Mouse (Mus musculus) heart, embryonic 13.5 days (tissue): ENCODE measurements at regions not wholly inside any gene's neighbourhood (a gene's known extent, or its start where the extent isn't known, plus 50 kb on each side); places are given as distances from the start of the nearest gene placed in this dataset.
A peak's percentile ranks its signal among the peaks of the same experiment; 100 is the strongest.

Source experiments
- ATAC-seq: fragments of 200-750 bp; cut with Nextera tagmentation; 2 replicates; pipeline ENCODE4 v1.8.0; 2017; ENCODE audit warnings: moderate TSS enrichment; ENCODE audit not compliant: insufficient number of reproducible peaks, low FRiP score, low TSS enrichment; ENCODE audit errors: extremely low read depth
- H3K27ac ChIP-seq: fragments of 300-500 bp; sonication (generic); replicated peaks from 2 replicates; pipeline ENCODE4 v1.5.1; 2015; ENCODE audit warnings: moderate library complexity, mild to moderate bottlenecking, inconsistent platforms
- H3K27me3 ChIP-seq: fragments of 300-500 bp; sonication (generic); replicated peaks from 2 replicates; pipeline ENCODE4 v1.6.1; 2015; ENCODE audit warnings: mild to moderate bottlenecking, inconsistent platforms
- H3K36me3 ChIP-seq: fragments of 300-500 bp; sonication (generic); 2 replicates; pipeline ENCODE4 v1.6.1; 2015; ENCODE audit warnings: mild to moderate bottlenecking, inconsistent platforms
- H3K4me1 ChIP-seq: fragments of 300-500 bp; sonication (generic); 2 replicates; pipeline ENCODE4 v1.6.1; 2015; ENCODE audit warnings: inconsistent platforms
- H3K4me2 ChIP-seq: fragments of 300-500 bp; sonication (generic); 2 replicates; pipeline ENCODE4 v1.6.1; 2015; ENCODE audit warnings: inconsistent platforms, mild to moderate bottlenecking, moderate library complexity
- H3K4me3 ChIP-seq: fragments of 300-500 bp; sonication (generic); 2 replicates; pipeline ENCODE4 v1.5.1; 2015; ENCODE audit warnings: moderate library complexity, mild to moderate bottlenecking, inconsistent platforms
- H3K9ac ChIP-seq: fragments of 300-500 bp; sonication (generic); 2 replicates; pipeline ENCODE4 v1.6.1; 2015; ENCODE audit warnings: inconsistent platforms, mild to moderate bottlenecking, moderate library complexity
- H3K9me3 ChIP-seq: fragments of 300-500 bp; sonication (generic); 2 replicates; pipeline ENCODE4 v1.6.1; 2016; ENCODE audit warnings: inconsistent platforms
- WGBS: fragments of 180-500 bp; shearing (Covaris S2); methylation state at CpG from one replicate; pipeline ENCODE4 v1.1.7; 2015; ENCODE audit warnings: mixed read lengths; 5-methylcytosine and 5-hydroxymethylcytosine counted together

DNA sequence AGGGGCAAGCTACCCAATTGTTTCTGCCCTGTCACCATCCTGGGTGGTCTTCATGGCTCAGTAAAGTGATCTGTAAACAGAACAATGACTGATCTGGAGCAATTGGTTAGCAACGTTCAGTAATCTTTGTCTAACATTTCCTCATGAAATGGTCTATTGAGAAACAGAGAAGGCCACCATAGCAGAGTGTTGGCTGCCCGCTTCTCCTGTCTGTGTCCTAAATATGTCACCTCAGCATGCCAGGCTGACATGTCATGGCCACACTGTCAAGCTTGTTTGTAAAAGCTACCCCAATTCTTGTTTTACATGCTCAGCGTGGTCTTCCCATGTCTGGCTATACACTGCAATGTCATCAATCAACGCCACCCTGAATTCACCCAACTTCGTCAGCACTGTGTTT lies 301.0 kb upstream of the Pbx1 start:
- Histone ChIP-seq H3K4me3 (no peak overlapping the region), H3K9me3 (no peaks in the 10 kb centered on the region), H3K4me2 (no peak overlapping the region), H3K9ac (no peak overlapping the region), H3K4me1 (peaks cover 11% of the 10 kb centered on the region; the same call in 1 of the 2 replicates), H3K27ac (no peak overlapping the region), H3K36me3 (no peaks in the 10 kb centered on the region), H3K27me3 (no peaks in the 10 kb centered on the region)
- no peak for ATAC-seq
- 75% methylated on average over 5 of the region's 5 CpGs for WGBS

GRCm38 (mm10) chr1:168709836-168710235 lies 277.8 kb upstream of the Pbx1 start:
- Histone ChIP-seq H3K36me3 (no peaks in the 10 kb centered on the region), H3K4me3 (peak overlapping the region; percentile 29), H3K27me3 (no peaks in the 10 kb centered on the region), H3K9me3 (no peaks in the 10 kb centered on the region), H3K4me2 (peak overlapping the region; percentile 63), H3K9ac (peak overlapping the region; percentile 48; the same call in 1 of the 2 replicates), H3K27ac (peak overlapping the region; percentile 96), H3K4me1 (peaks cover 19% of the 10 kb centered on the region)
- 59% methylated on average over 2 of the region's 2 CpGs for WGBS
- no peak for ATAC-seq

DNA sequence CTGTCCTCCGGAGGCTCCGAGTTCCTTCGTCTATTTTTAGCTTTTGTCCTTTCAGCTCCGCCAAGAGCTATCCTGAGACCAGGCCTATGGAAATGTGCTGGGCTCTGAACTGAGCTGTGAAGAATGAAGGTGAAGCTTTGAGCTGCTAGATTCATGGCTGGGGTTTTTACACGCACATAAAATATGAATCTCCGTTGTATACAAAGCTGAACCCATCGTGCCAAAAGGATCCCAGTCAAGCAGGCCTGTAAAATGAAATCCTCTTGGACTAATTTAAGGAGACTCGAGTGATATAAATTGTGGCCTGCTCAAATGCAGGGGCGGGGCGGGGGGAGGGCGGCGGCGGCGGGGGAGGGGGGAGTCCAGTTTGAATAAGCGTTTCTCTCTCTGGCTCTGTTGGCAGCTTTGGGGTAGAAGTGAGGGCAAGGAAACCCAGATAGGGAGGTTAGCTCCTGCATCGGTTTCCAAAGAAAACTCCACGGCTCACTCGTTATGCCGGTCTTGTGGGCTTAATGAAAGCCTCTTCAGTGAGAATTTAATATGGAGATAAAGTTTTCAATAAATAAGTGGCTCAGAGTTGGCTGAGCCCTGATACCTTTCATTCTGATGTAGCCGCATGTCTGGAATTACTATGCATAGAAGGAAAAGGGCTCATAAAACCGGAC lies 277.1 kb upstream of the Pbx1 start:
- no peaks in the 10 kb centered on the region for H3K27me3 ChIP-seq
- 10% methylated on average over 21 of the region's 21 CpGs for WGBS
- peak overlapping the region; percentile 29 for H3K4me3 ChIP-seq
- no peaks in the 10 kb centered on the region for H3K36me3 ChIP-seq
- H3K4me1 ChIP-seq: peaks cover 19% of the 10 kb centered on the region
- peak overlapping the region; percentile 48 for H3K9ac ChIP-seq
- H3K27ac ChIP-seq: peak overlapping the region; percentile 96
- peak overlapping the region; percentile 63 for H3K4me2 ChIP-seq
- ATAC-seq: peak; percentile 54; the same call in 1 of the 2 replicates
- H3K9me3 ChIP-seq: no peaks in the 10 kb centered on the region

DNA sequence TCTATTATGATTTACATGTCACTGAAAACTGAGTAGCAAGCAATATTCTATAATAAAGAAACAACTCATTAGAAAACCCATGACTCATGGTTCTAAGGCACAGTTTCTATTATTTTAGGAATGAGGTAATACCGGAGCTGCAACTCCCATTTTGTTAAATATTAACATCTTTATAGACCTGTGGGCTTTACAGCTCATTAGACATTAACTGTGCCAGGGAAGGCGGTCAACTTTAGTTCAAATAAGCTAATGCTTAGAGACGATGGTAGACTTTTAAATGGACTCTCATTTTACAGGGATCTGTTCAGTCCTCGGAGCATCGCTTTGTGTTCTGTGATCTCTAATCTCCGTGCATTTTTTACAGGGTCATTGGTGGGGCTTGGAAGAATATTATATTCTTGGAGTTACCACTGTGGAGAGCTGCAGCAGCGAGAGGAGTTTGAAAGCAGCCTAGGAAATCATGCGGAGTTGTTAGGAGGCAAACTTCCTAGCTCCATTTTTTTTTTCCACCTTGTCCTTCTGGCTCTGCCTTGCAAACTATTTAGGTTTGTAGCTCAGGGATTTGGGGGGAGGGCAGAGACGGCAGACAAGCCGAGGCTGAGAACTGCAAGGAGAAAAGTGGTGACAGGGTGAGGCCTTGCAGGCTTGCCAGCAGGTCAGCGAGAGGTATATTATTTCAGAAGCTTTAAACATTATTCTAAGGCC lies 276.2 kb upstream of the Pbx1 start:
- Histone ChIP-seq H3K27me3 (no peaks in the 10 kb centered on the region), H3K4me3 (peak overlapping the region; percentile 29), H3K4me1 (peaks cover 19% of the 10 kb centered on the region), H3K36me3 (no peaks in the 10 kb centered on the region), H3K4me2 (peak overlapping the region; percentile 63), H3K27ac (peak overlapping the region; percentile 96), H3K9ac (peak overlapping the region; percentile 48), H3K9me3 (no peaks in the 10 kb centered on the region)
- ATAC-seq: peak; percentile 61; the same call in 1 of the 2 replicates
- WGBS: 22% methylated on average over 11 of the region's 11 CpGs

DNA sequence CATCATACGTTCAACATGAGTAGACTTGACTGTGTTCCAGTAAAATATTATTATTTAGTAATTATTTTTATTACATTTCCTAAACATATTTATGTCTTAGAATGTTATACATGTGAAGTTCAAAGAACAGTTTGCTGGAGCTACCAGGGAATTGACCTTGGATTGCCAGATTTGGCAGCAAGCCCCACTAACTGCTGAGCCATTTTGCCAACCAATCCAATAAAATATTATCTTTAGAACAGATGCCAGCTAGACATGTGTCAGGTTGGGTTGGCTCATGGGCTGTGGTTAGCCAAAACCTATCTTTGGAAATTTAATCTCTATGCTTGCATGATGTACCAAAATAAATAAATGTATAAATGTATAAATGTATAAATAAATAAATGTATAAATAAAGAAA lies 265.3 kb upstream of the Pbx1 start:
- ATAC-seq: no peak
- H3K27ac ChIP-seq: no peak overlapping the region
- no peak overlapping the region for H3K4me2 ChIP-seq
- H3K36me3 ChIP-seq: no peaks in the 10 kb centered on the region
- no peak overlapping the region for H3K9ac ChIP-seq
- H3K27me3 ChIP-seq: no peaks in the 10 kb centered on the region
- no peak overlapping the region for H3K4me3 ChIP-seq
- H3K4me1 ChIP-seq: no peaks in the 10 kb centered on the region
- no peaks in the 10 kb centered on the region for H3K9me3 ChIP-seq
- WGBS: 79% methylated on average over 1 of the region's 1 CpGs

DNA sequence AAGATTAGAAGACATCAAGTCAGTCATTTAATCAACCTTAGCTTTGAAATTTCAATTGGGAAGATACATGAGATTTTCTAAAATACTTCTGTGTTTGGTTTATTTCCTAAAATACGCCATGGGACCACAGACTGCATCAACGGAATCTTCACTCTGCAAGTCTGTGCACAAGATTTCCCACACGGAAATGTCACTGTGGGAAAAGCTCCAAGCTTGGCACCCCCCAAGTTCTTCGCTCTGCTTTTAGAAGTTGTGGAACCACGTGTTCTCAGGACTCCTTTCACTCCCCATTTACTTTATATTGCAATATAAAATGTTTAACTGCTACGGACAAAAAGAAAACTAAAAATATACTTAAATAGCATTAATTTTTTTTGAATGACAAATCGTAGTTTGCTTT lies 254.8 kb upstream of the Pbx1 start:
- H3K4me3 ChIP-seq: no peak overlapping the region
- H3K9ac ChIP-seq: no peak overlapping the region
- H3K9me3 ChIP-seq: no peaks in the 10 kb centered on the region
- no peaks in the 10 kb centered on the region for H3K4me1 ChIP-seq
- no peak overlapping the region for H3K27ac ChIP-seq
- H3K36me3 ChIP-seq: no peaks in the 10 kb centered on the region
- 77% methylated on average over 7 of the region's 7 CpGs for WGBS
- no peak overlapping the region for H3K4me2 ChIP-seq
- no peaks in the 10 kb centered on the region for H3K27me3 ChIP-seq
- no peak for ATAC-seq

DNA sequence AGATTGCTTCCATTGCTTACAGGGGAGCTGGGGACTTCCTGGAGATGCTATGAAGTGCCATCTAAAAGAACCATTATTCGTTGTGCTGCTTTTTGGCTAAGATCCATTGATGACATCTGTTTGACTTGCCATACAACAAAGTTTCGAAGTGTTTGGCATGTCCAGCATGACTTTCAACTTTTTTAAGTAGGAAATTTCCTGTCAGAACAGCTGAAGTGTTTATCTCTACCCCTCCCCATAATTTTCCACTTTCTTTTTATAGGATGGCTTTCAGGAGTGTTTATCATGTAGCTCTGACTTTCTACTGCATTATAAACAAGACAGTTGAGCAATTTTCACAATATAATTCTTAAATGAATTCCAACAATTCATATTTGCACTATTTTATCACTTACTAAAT lies 253.1 kb upstream of the Pbx1 start:
- WGBS: 58% methylated on average over 2 of the region's 2 CpGs
- ATAC-seq: no peak
- no peak overlapping the region for H3K4me2 ChIP-seq

GRCm38 (mm10) chr1:168681685-168682491 lies 249.8 kb upstream of the Pbx1 start:
- H3K36me3 ChIP-seq: no peaks in the 10 kb centered on the region
- no peak overlapping the region for H3K27ac ChIP-seq
- WGBS: 70% methylated on average over 6 of the region's 6 CpGs
- no peaks in the 10 kb centered on the region; the same call in 1 of the 2 replicates for H3K27me3 ChIP-seq
- H3K4me3 ChIP-seq: no peak overlapping the region
- H3K4me2 ChIP-seq: no peak overlapping the region
- H3K4me1 ChIP-seq: no peaks in the 10 kb centered on the region
- no peak for ATAC-seq
- no peak overlapping the region for H3K9ac ChIP-seq
- H3K9me3 ChIP-seq: no peaks in the 10 kb centered on the region

More for the DNA sequence above, 253.1 kb upstream of the Pbx1 start:
- H3K27ac ChIP-seq: no peak overlapping the region
- no peaks in the 10 kb centered on the region for H3K27me3 ChIP-seq
- no peak overlapping the region for H3K4me3 ChIP-seq
- H3K9ac ChIP-seq: no peak overlapping the region
- no peaks in the 10 kb centered on the region for H3K4me1 ChIP-seq
- H3K9me3 ChIP-seq: no peaks in the 10 kb centered on the region
- H3K36me3 ChIP-seq: no peaks in the 10 kb centered on the region

- Histone ChIP-seq H3K4me2 (no peak overlapping the region), H3K4me3 (no peak overlapping the region), H3K36me3 (no peaks in the 10 kb centered on the region), H3K9me3 (no peaks in the 10 kb centered on the region), H3K9ac (no peak overlapping the region), H3K27ac (no peak overlapping the region), H3K4me1 (no peaks in the 10 kb centered on the region), H3K27me3 (no peaks in the 10 kb centered on the region; the same call in 1 of the 2 replicates)
- WGBS: 72% methylated on average over 3 of the region's 3 CpGs
- ATAC-seq: no peak
Observed at GRCm38 (mm10) chr1:168680674-168681073, 248.6 kb upstream of the Pbx1 start.

- no peaks in the 10 kb centered on the region for H3K36me3 ChIP-seq
- 59% methylated on average over 29 of the region's 29 CpGs for WGBS
- H3K27me3 ChIP-seq: no peaks in the 10 kb centered on the region; the same call in 1 of the 2 replicates
- H3K9ac ChIP-seq: no peak overlapping the region
- H3K4me2 ChIP-seq: peak overlapping the region; percentile 44
- no peaks in the 10 kb centered on the region for H3K9me3 ChIP-seq
- no peak for ATAC-seq
- no peaks in the 10 kb centered on the region for H3K4me1 ChIP-seq
- H3K27ac ChIP-seq: no peak overlapping the region
- peak overlapping the region; percentile 6; the same call in 1 of the 2 replicates for H3K4me3 ChIP-seq
Observed at GRCm38 (mm10) chr1:168676418-168677413, 244.6 kb upstream of the Pbx1 start.
